In genomic region chr4:57879804-57880357, GRCm38 (mm10) we compare ENCODE assay signal across 8 mouse cellular contexts. TPM values are rescaled to one million over a fixed set of nuclear protein-coding genes. Genes with fewer than 3 reads are reported as not detected.
A peak's percentile ranks its signal among the peaks of the same experiment; 100 is the strongest.
DNase-seq lines count a peak whose midpoint lies in the region; ATAC-seq and TF ChIP-seq lines count a peak whose summit lies in the region.

No protein-coding gene starts in this region.

- H3K9ac ChIP-seq in ES-E14 (ENCODE audit: insufficient read depth, low read depth, low read length, poor library complexity, severe bottlenecking): no peak overlapping the region
- no peak overlapping the region for H3K9ac ChIP-seq in forebrain, embryonic 15.5 days (replicated peaks)

- no peak overlapping the region for H3K4me2 ChIP-seq in forebrain, embryonic 15.5 days (replicated peaks)

- 18% methylated on average over 6 of the region's 6 CpGs for WGBS in forebrain, embryonic 15.5 days
- 17% methylated on average over 6 of the region's 6 CpGs for WGBS in hindbrain, embryonic 10.5 days

- DNase-seq in ES-E14 (ENCODE audit: low read depth, low spot score): peak; percentile 73
- peak; percentile 53 for DNase-seq in c-Kit-positive CD71-positive TER-119-negative erythroid progenitor cells, embryonic 14.5 days (ENCODE audit: low read depth)
- DNase-seq in hindbrain, embryonic 10.5 days (ENCODE audit: low spot score): peak; percentile 81
- peak; percentile 63 for DNase-seq in layer of hippocampus, adult 9-10 months (ENCODE audit: low spot score)
- peak; percentile 90 for DNase-seq in lung, postnatal 36 days
- peak; percentile 42 for DNase-seq in retina, postnatal 7 days (ENCODE audit: low read depth, low spot score)
- DNase-seq in urinary bladder, adult 18-20 months (ENCODE audit: low spot score in 2 of 2): peak; percentile 59 to 70

- ATAC-seq in forebrain, embryonic 15.5 days (replicated peaks): peak; percentile 57; the same call in 1 of the 2 replicates

- peaks cover 21% of the 10 kb centered on the region for H3K9me3 ChIP-seq in ES-E14 (ENCODE audit: control insufficient read depth, insufficient read depth, low read depth, low read length)
- H3K9me3 ChIP-seq in forebrain, embryonic 15.5 days: no peaks in the 10 kb centered on the region
- no peaks in the 10 kb centered on the region for H3K9me3 ChIP-seq in hindbrain, embryonic 10.5 days

- peaks cover 12% of the 10 kb centered on the region for H3K36me3 ChIP-seq in ES-E14 (ENCODE audit: control insufficient read depth, insufficient read depth, low read length, poor library complexity, severe bottlenecking)
- H3K36me3 ChIP-seq in forebrain, embryonic 15.5 days: no peaks in the 10 kb centered on the region
- peaks cover 15% of the 10 kb centered on the region; the same call in 1 of the 2 replicates for H3K36me3 ChIP-seq in hindbrain, embryonic 10.5 days

- H3K4me1 ChIP-seq in ES-E14 (ENCODE audit: control insufficient read depth in 2 of 2, insufficient read depth in 2 of 2, low read length in 2 of 2, poor library complexity in 1 of 2): no peaks in the 10 kb centered on the region
- no peaks in the 10 kb centered on the region for H3K4me1 ChIP-seq in forebrain, embryonic 15.5 days
- H3K4me1 ChIP-seq in hindbrain, embryonic 10.5 days (replicated peaks): peaks cover 6% of the 10 kb centered on the region; the same call in 1 of the 2 replicates

- no peaks in the 10 kb centered on the region for H3K27me3 ChIP-seq in forebrain, embryonic 15.5 days
- H3K27me3 ChIP-seq in hindbrain, embryonic 10.5 days (ENCODE audit: insufficient read depth, poor library complexity, severe bottlenecking): no peaks in the 10 kb centered on the region

- no peak overlapping the region for H3K27ac ChIP-seq in ES-E14 (ENCODE audit: insufficient read depth, low read depth, low read length, poor library complexity, severe bottlenecking)
- H3K27ac ChIP-seq in forebrain, embryonic 15.5 days (replicated peaks): no peak overlapping the region
- H3K27ac ChIP-seq in hindbrain, embryonic 10.5 days: no peak overlapping the region

- H3K4me3 ChIP-seq in ES-E14 (ENCODE audit: insufficient read depth in 1 of 2, low read depth in 1 of 2, low read length in 2 of 2, poor library complexity in 1 of 2, severe bottlenecking in 1 of 2): no peak overlapping the region
- H3K4me3 ChIP-seq in forebrain, embryonic 15.5 days: no peak overlapping the region
- no peak overlapping the region for H3K4me3 ChIP-seq in hindbrain, embryonic 10.5 days

- in situ Hi-C loops in ES-E14 (cut with MboI; ENCODE audit: low sequenced_read_pairs in 2 of 2, unreplicated experiment in 2 of 2): loop anchor here in 1 of 2 experiments (25.0 kb wide), 1 partner anchor 218 kb away; no protein-coding TSS in a partner anchor

TF ChIP-seq in ES-E14, 5 proteins besides CTCF, POLR2A, EP300 and RAD21:
- no peak for TF ChIP-seq ZNF384 (IDR thresholded peaks at IDR 0.05; ENCODE audit: low read depth, low read length)
- no peak for TF ChIP-seq CHD2 (IDR thresholded peaks at IDR 0.05; ENCODE audit: low read depth, low read length)
- no peak for TF ChIP-seq MAFK (IDR thresholded peaks at IDR 0.05; ENCODE audit: insufficient read depth, low read depth, low read length)
- peak; percentile 66 for TF ChIP-seq ZC3H11A (IDR thresholded peaks at IDR 0.05; ENCODE audit: borderline replicate concordance, low read depth, low read length)
- no peak for TF ChIP-seq HCFC1 (IDR thresholded peaks at IDR 0.05; ENCODE audit: borderline replicate concordance, insufficient read depth, low read length)
TF ChIP-seq in ES-E14: peak in this region for 1.

RNA-seq across cellular contexts. Expression of gene D630039A03Rik, which starts 36.2 kb away (rescaled TPM):
- 0.27 and 0.74 TPM in 2 replicates for total RNA-seq in ES-E14 (2012; rRNA removed)
- polyA plus RNA-seq in forebrain, embryonic 15.5 days (2015; fragmentation: Nextera tagmentation; extraction: Ambion mirVana): not detected in 2 replicates
- polyA plus RNA-seq in hindbrain, embryonic 10.5 days (2016; fragmentation: Nextera tagmentation; extraction: Ambion mirVana): 0.24 and 0.36 TPM in 2 replicates
